Mouse (Mus musculus) spleen, postnatal 14 days (tissue): ENCODE data around the gene Crtc3.
A peak's percentile ranks its signal among the peaks of the same experiment; 100 is the strongest.

Experiments
- DNase-seq, 2 experiments: peaks; one replicate each; pipeline ENCODE4 v3.0.0; 2021 to 2022; ENCODE audit warnings: low spot score in 2 of 2

Gene Crtc3

DNA sequence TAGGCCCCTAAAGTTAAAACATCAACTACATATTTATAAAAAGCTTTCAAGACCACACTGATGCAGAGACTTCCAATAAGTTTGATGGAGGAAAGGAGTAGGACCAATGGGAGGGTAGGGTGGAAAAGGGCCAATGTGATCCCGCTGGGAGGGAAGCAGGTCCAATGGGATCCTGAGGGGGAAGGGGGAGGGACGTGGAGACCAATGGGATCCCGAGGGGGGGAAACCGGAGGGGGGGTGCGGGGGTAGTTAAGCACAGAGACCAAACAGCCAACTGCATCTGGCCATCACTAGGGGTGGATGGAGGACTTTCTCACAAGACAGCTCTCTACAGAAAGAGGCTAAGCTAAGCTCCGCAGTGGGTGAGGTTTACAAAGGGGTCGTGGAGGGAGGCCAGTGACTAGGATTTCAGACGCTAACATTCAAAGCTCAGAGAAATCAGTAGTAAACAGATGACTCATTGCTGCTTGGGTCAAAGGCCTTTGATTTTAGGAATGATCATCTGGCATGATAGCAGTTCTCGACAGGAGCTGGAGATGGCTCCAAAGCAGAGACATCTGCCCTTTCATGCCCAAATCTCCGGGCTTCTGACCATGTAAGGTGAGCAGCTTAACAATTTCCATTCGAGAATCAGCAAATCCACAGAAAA, 83.6 kb downstream of the Crtc3 start:
- no peak for DNase-seq

DNA sequence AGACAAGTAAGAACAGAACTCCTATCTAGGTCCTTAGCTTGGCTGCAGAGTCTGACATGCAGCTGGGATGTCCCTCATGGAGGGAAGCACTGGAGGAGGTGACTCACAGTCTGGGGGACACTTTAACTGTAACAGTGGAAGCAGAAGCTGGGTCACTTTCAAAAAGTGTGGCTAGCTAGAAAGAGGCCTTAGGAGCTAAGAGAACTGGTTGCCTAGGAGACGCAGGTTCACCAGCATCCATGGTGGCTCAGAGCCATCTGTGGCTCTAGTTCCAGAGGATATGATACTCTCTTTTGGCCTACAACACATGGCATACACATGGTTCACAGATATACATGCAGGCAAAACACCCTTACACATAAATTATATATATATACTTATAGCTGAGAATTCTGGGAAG, 86.1 kb downstream of the Crtc3 start:
- no peak for DNase-seq

DNA sequence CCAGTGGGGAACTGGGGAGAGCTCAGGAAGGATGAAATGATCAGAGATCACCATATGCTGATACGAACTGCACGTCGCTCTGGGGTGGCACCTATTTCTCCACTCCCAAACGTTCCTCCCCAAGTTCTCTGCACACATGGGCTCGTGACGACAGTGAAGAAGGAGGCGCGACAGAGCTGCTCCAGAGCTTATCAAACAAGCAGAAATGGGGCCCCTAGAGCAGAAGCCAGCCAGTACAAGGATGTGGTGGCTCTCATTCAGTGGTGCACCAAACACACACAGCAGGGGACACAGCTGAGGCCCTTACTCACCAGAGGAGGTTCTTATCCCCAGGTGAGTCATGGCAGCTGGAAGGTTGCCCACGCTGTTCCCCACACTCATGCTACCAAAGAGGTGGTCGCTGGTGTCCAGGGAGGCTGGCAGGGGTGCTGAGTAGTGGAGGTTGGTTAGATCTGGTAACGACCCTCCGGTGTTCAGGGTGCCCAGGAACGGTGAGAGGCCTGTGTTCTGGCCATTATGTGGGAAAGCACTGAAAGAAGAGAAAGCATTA, 90.2 kb downstream of the Crtc3 start:
- no peak for DNase-seq

DNA sequence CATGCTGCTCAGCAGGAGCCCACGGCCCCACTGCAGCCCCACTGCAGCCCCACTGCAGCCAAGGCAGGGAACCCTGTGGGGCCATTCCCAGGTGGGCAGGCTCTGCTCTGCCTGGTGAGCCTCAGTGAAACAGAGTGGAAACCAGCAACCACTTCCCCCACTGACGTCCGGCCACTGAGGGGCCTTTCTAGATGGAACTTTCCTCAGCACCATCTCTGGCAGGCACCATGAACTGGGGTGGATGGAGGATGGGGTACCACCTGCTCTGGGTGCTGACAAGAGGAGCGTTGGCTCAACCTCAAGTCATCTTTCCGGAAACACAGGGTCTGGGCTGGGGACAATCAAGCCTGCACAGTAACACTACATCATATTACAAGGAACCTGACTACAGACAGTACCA, 90.8 kb downstream of the Crtc3 start:
- DNase-seq = no peak

DNA sequence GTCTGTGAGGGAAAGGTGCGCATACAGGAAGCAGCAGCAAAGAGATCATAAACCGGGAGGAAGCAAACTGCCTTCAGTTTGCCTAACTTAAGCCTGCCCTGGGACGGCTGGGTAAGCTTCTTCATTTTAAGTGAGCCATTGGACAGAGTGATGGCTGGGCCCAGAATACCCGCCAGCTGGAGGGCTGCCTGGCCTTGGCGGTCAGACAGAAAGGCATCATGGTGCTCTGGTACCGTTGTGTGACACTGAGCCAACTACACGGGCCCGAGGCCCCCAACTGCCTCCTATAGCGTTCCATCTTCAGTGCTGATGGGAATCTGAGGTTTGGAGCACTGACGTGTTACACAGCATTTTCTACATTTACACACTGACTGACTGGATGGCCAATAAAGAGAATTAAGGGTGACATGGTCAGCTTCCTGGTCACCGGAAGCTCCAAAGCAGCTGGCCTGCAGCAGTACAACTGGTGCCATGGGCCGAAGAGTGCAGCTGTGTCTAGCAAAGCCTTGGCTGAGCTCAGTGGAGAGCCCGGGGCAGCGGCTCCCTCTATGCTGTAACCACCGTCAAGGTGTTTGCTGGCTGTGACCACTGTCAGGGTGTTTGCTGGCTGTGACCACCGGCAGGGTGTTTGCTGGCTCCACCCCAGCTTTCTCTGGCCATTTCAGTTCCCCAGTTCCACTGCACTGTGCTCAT, 99.5 kb downstream of the Crtc3 start:
- no peak for DNase-seq

DNA sequence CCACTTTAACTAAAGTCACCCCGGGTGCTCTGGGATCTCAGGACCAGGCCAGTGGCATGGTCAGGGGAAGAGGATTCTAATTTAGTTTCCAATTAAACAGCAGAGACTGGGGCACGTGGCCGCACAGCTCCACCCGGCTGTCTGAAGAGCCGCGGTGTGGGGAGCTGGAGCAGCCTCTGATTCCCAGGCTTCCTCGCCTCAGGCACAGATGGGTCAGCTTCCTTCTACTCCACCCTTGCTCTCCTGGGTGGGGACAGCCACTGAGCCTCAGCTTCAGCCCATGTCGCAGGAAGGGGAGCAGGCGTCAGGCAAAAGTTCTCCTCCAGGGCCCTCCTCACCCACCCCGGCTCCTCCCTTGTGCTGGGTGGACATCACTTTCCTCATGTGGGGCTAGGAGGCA, 101.0 kb downstream of the Crtc3 start:
- DNase-seq = no peak

DNA sequence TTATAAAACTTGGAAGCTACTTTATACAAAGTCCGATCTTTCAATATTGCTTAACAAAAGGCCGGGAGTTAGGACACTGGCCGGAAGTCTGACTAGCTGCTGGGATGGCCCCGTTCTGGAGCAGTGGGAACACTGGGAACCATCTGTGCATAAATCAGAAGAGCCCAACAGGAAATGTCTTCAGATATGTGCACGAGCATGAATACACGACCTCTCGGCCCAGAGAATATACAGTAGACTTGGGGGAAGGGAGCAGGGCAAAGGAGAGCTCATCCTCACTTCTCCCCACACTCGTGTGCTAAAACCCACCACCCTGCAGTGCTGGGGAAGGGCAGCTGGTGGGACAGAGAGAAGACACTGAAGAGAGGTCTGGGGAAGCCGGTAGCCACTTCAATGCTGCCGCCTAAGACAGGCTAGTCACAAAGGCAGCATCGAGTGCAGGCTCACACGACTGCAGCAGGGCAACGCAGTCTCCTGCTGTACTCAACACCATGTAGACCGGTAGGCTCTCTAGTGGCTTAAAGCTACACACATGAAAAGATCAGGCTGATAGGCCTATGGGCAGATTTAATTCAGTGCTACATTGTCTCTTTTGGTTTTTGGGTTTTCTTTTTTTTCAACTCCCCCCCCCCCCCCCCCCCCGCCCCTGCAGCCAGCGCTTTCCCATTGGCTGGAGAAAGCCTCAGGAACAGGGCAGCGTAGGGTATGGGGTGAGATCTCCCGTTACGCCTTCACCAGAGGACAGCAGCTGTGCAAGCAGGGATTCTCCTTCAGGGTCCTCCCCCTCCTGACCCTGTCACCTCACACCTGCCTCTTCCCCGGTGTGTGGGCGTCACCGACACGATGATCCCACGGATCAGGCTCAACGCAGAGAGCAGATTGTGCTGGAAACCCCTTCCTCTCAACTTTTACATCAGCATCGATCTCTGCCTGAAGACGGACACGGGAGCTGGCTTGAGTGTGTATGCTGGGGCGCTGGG, 101.7 kb downstream of the Crtc3 start:
- no peak for DNase-seq

DNA sequence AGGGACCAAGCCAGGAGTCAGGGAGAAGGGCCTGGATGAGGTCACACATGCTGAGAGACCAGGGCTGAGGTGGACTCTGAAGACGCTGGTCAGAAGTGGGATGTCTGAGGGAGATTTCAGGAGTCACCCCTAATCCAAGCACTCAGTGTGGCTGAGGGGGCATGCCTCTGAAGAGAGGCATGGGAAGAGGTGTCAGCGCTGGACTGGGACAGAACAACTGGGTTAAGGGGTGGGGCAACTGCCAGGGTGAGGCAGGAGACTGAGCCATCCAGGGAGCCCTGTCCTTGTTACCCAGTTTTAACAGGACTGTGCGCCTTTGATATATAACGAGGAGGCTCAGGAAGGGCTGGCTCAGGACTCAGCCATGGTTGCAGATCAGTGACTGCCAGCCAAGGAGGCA, 102.5 kb downstream of the Crtc3 start:
- DNase-seq = no peak

DNA sequence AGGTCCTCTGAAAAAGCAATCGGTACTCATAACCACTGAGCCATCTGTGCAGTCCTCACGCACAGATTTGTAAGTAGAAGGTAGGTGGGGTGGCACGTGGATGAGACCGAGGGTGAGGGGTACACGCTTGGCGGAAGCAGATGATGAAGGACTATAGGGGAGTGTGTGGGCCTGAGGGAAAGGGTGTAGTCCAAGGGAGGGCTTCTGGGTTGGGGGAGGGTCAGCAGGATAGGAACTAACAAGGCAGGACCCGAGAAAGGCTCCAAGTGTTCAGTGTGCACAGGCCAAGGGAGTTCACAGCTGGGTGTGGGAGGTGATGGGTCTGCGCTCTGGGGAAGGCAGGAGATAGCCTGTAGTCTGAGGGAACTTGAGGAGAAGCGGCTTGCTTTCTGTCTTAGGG, 103.3 kb downstream of the Crtc3 start:
- no peak for DNase-seq

DNA sequence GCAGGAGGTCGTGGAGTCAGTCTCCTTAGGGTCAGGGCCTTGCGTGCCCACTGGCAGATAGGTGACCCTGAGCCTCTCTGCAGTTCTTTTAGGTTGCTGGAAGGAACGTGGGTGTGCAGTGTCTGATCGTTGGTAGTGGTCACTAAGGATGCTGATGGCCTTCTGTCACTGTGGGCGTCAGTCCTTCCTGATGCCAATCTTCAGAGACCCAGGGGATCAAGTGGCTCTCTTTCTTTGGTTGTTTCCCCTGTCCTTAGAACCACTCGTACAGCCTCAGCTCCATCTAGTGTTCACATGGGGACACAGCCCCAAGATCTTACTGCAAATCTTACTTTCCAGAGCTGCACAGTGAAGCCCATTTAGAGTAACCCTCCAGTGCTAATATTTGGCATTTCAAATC, 104.7 kb downstream of the Crtc3 start:
- peak in 1 of 2 experiments; percentile 34 for DNase-seq

DNA sequence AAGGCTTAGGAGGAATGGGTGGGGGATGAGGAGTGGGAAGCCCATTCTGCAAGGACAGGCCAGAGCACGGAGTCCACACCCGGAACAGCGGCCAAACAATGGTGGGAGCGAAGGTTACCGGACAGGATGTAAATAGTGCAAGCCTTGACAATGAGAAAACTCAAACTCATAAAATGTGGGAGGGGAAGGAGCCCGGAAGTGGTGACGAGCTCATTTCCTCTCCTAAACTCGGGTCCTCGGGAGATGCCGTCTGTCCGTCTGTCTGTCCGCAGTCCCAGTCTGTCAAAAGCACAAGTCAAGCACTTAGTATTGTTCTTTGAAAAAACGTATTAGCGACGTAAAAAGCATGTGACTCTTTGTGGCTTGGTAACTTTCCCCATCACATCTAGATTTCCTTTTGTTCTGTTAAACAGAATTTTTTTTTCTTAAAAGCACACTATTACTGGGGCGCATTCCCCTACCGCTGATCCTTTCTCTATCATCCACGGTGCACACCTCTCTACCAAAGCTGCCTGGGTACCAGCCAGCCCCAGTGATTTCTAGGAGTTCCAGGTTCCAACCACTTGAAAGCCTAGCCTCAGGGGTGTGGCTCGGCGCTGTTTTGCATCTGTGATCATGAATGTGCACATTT, 105.7 kb downstream of the Crtc3 start:
- peak in 1 of 2 experiments; percentile 14 for DNase-seq

DNA sequence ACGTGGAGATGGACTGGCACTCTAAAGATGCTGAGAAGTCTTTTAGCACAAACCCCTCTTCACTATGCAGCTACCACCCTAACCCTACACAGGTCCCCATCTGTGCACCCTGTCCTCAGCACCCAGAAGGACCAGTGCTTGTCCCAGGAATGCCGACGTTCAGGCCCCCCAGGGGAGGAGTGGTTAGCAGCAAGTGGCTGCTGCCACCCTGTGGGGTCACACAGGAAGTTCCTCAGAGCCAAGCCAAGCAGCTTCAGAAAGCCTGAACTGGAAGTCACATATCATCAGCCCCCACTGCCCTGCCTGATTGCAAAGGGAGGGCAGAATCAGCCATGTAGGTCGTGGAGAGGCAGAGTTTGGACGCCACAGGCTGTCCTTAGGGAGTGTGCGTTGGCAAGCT, 108.3 kb downstream of the Crtc3 start:
- peak in 1 of 2 experiments; percentile 27 for DNase-seq

DNA sequence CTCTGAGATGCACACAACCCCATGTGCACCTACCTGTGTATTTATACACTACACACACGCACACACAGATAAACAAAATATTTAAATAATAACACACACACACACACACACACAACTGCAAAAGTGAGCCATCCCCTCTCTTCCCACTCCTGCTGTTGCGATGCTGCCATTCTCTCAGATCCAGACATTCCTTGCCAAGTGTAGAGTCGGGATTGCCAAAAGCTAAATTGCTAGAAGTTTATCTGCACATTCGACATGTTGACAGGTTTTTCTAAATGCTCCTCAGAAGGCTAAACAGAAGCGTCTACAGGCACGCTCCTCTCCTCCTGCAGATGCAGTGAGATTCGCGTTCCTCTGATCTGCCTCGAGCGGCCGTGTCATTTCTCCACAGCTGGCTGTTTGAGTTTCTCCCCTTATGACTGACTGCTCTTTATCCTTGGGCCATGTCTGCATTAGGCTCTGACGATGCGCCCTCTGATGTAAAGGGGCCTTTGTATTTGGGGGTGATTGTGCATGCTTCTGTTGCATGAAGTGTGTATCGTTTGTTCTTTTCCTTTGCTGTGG, 111.2 kb downstream of the Crtc3 start:
- DNase-seq = no peak

DNA sequence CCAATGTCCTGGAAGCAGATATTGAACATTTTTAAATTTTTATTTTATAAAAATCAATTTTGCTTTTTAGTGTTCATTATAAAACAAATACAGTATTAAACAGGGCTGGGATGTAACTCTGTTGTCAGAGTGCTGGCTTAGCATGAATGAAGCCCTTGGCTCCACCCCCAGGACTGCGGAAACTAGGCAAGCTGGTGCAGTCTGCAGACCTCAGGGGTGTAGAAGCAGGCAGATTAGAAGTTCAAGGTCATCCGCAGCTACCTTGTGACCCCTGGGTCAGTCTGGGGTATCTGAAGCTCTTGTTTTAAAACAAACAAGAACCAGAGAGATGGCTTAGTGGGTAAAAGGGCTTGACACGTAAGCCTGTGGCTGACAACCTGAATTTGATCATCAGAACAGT, 112.1 kb downstream of the Crtc3 start:
- peak in 1 of 2 experiments; percentile 18 for DNase-seq

DNA sequence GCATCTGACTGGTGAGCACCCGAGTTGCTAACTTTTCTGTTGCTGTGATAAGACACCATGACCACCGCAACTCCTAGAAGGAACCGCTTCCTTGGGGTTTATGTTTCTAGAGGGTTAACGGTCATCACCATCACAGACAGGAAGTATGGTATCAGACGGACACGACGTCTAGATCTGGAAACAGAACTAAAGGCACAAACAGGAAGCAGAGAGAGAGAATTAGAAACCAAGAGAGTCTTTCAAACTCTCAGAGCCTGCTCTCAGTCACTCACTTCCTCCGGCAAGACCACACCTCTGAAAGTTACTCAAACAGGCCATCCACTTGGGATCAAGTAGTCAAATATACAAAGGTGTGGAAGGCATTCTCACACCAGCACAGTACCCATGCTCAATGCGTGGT, 112.9 kb downstream of the Crtc3 start:
- DNase-seq = no peak

DNA sequence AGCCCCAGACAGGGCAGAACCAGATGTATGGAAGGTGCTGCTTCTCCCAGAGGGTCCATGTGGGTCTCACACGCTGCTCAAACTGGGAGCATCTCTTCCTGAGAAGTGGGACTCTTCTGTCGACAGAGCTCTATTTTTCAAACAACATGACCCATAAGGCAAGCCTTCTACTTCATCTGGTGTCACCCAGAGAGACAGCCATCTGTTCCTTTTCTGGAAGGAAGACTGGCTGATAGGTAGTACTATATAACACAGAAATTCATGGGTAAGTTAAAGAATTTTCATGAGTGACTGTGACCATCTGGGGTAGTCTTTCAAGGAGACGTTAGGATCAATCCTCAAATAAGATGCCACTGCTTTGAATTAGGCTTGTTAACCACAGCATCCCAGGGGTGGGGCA, 115.6 kb downstream of the Crtc3 start:
- DNase-seq = no peak

DNA sequence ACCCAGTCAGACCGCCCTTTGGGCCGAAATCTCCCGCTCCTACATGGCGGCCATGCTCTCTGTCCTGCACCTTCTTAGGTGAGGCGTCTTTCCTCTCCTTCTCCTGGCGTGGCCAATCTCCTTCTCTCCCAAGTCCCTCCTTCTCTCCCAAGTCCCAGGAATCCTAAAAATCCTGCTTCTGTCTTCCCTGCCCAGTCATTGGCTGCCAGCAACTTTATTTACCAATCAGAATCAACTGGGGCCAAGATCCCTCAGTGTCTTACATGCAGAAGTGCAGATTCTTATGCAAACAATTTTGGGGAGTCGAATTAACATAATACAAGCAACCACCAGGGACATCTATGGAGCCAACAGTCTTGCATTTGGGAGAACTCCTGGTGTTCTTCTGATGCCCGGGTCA, 120.7 kb downstream of the Crtc3 start:
- DNase-seq = no peak

DNA sequence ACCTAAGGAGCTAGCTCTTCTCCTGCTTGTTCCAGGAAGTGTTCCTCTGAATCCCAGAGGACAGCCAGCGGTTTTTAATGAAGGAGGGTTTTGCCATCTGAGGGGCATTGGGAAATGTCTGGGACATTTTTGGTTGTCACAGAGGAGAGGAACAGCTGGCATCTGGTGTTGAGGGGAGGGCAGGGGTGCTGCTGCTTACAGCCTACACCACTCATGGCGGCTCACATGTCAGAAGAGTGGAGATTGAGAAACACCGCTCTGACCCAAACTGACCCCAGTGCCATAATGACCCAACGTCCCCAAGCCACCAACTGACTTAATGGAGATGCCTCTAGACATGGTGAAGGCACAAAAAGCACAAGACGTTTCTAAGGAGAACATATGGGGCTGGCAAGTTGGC, 126.7 kb downstream of the Crtc3 start:
- no peak for DNase-seq

DNA sequence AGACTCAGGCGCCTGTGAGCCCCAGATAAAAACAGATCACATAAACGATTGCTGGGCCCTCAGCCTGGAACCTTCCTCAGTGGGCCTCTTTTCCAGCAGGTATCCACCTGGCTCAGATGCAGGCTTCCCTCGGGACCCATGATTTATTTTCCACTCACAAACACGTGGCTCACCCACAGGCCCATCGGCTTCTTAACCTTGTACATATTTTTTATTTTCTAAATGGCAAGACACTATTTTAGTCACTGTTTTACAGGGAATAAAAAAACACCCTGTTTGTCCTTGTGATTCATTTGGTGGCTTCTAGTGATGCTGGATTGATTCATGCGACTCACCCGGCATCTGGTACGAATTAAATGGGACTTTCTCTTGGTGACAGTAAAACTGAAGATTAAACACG, 127.4 kb downstream of the Crtc3 start:
- DNase-seq = no peak

DNA sequence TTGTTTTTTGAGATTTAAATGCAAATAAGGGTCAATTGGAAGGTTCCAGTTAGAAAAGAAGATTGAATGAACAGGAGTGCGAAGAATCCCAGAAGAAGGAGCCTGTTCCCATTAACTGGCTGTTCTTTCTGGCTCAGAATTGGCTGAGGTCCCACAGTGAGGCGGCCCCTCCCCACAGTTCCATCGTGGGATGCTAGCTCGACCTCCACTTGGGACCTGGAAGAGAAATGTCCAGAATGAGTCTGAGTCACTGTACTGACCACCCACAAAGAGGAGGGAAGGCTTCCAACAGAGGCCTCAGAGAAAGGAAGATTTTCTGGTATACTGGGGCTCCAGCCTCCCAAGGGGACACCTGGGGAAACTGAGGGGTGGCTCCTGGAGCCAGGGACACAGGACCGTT, 130.1 kb downstream of the Crtc3 start:
- DNase-seq = no peak

DNA sequence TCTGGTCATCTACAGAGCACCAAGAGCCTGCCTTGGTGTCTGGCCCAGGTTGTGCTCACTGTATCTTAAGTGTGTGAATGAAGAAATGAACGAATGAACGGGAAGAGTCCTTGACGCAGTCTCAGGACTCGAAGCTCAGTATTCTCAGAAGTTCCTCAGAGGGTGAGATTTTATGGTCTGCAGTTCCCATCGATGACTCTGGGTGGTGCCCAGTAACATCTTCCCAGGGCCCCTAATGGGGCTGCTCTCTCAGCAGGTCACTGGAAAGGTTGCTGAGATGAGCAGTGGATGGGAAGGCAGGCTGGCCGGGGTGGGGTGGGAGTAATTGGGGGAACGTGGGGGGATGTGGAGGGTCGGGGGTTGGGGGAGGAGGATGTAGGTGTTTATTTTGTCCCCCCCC, 130.6 kb downstream of the Crtc3 start:
- no peak for DNase-seq
